Mouse (Mus musculus) cerebellum, adult 2 months (tissue): Measurements from ENCODE around the gene F10.
"Not testable (repeated sequence)": the region's sequence is repeated elsewhere in the genome, so short reads cannot be mapped to it uniquely, and the experiment has no call there.

Experiments used
- CTCF ChIP-seq: fragments of 200-500 bp; IDR thresholded peaks from 2 replicates; pipeline ENCODE4 v1.5.1; 2011; ENCODE audit warnings: low read depth, mild to moderate bottlenecking, control low read depth, low read length, moderate library complexity, borderline replicate concordance; ENCODE audit not compliant: insufficient read depth
- POLR2A ChIP-seq: fragments of 200-500 bp; IDR thresholded peaks from 2 replicates; pipeline ENCODE4 v1.6.1; 2011; ENCODE audit warnings: low read length, control low read depth, borderline replicate concordance; ENCODE audit not compliant: insufficient read depth

DNA sequence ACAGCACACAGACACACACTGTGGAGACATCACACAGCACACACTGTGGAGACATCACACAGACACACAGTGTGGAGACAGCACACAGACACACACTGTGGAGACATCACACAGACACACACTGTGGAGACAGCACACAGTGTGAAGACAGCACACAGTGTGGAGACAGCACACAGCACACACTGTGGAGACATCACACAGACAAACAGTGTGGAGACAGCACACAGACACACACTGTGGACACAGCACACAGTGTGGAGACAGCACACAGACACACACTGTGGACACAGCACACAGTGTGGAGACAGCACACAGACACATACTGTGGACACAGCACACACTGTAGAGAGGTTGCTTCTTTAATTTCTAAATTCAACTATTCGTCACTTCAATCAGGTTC, 38.5 kb downstream of the F10 start:
- TF ChIP-seq POLR2A, CTCF: not testable (repeated sequence)
